Mouse (Mus musculus) megakaryocyte, embryonic 14.5 days (primary cell): ENCODE data around the gene Il10rb.

Experiments
- FLI1 ChIP-seq: IDR thresholded peaks from 2 replicates; pipeline ENCODE4 v1.6.1; 2012; ENCODE audit warnings: low read length, inconsistent platforms, mixed read lengths
- GATA1 ChIP-seq: IDR thresholded peaks from 3 replicates; pipeline ENCODE4 v1.6.1; 2012; ENCODE audit warnings: mixed read lengths, low read length, inconsistent platforms, borderline replicate concordance

GRCm38 (mm10) chr16:91432720-91433328 lies 26.9 kb downstream of the Il10rb start:
- TF ChIP-seq GATA1 (no peak), FLI1 (no peak)
